Mouse (Mus musculus) liver, embryonic 14.5 days (tissue): ENCODE results near the gene Lmbrd2.

Experiments used
- CTCF ChIP-seq: IDR thresholded peaks from 2 replicates; pipeline ENCODE4 v1.5.1; 2016; ENCODE audit warnings: antibody characterized with exemption, low read depth, control low read depth
- EP300 ChIP-seq: IDR thresholded peaks from 2 replicates; pipeline ENCODE4 v1.6.1; 2016; ENCODE audit warnings: antibody characterized with exemption, low read depth

GRCm38 (mm10) chr15:9134891-9135507 is 5.4 kb upstream of the Lmbrd2 start:
- TF ChIP-seq EP300 (no peak), CTCF (no peak)
